Mouse (Mus musculus) G1E (cell line): ENCODE results near the gene Gucd1.

Experiments
- CTCF ChIP-seq: IDR thresholded peaks from 2 replicates; pipeline ENCODE4 v1.5.1; 2012; ENCODE audit warnings: low read depth, low read length, inconsistent platforms, mixed read lengths
- GATA1 ChIP-seq: IDR thresholded peaks from 2 replicates; pipeline ENCODE4 v1.6.1; 2012; ENCODE audit warnings: borderline replicate concordance, low read length, inconsistent platforms, mixed read lengths

GRCm38 (mm10) chr10:75562596-75562995 is 44.8 kb upstream of the Gucd1 start:
- TF ChIP-seq CTCF (no peak), GATA1 (no peak)
